Mouse (Mus musculus) kidney, postnatal 0 days (tissue): ENCODE measurements around the gene Cyp2d22. TPM values are rescaled to one million over a fixed set of nuclear protein-coding genes. Genes with fewer than 3 reads are reported as not detected.

Experiments used
- ATAC-seq: fragments of 200-750 bp; cut with Nextera tagmentation; replicated peaks from 2 replicates; pipeline ENCODE4 v1.8.0; 2017; ENCODE audit warnings: low read depth, moderate number of reproducible peaks, moderate TSS enrichment, moderate library complexity; ENCODE audit not compliant: low FRiP score
- DNase-seq: peaks from one replicate; pipeline ENCODE4 v3.0.0-alpha.2; 2016; ENCODE audit warnings: low spot score
- H3K27ac ChIP-seq: fragments of 300-500 bp; sonication (generic); 2 replicates; pipeline ENCODE4 v1.5.1; 2014; ENCODE audit warnings: mild to moderate bottlenecking
- H3K27me3 ChIP-seq: fragments of 300-500 bp; sonication (generic); 2 replicates; pipeline ENCODE4 v1.6.1; 2014; ENCODE audit warnings: low read length, mixed read lengths; ENCODE audit not compliant: insufficient read depth
- H3K36me3 ChIP-seq: fragments of 300-500 bp; sonication (generic); 2 replicates; pipeline ENCODE4 v1.6.1; 2014; ENCODE audit warnings: low read length, mixed read lengths; ENCODE audit not compliant: insufficient read depth
- H3K4me1 ChIP-seq: fragments of 300-500 bp; sonication (generic); replicated peaks from 2 replicates; pipeline ENCODE4 v1.6.1; 2014; ENCODE audit warnings: antibody characterized with exemption, low read length, mixed read lengths; ENCODE audit not compliant: insufficient read depth
- H3K4me2 ChIP-seq: fragments of 300-500 bp; sonication (generic); 2 replicates; pipeline ENCODE4 v1.6.1; 2014; ENCODE audit warnings: mild to moderate bottlenecking, low read length, moderate library complexity, mixed read lengths
- H3K4me3 ChIP-seq: fragments of 300-500 bp; sonication (generic); replicated peaks from 2 replicates; pipeline ENCODE4 v1.5.1; 2014; ENCODE audit warnings: low read depth, low read length
- H3K9ac ChIP-seq: fragments of 300-500 bp; sonication (generic); 2 replicates; pipeline ENCODE4 v1.6.1; 2014; ENCODE audit warnings: low read depth, low read length
- H3K9me3 ChIP-seq: fragments of 300-500 bp; sonication (generic); replicated peaks from 2 replicates; pipeline ENCODE4 v1.6.1; 2016; ENCODE audit warnings: low read length, inconsistent platforms, mixed read lengths
- CTCF ChIP-seq: IDR thresholded peaks from 2 replicates; pipeline ENCODE4 v1.5.1; 2016; ENCODE audit warnings: antibody characterized with exemption, low read depth, mild to moderate bottlenecking, moderate library complexity
- WGBS: fragments of 180-500 bp; shearing (Covaris S2); extraction: QIAGEN DNeasy Blood & Tissue Kit; methylation state at CpG from one replicate; pipeline ENCODE4 v1.1.7; 2014; 5-methylcytosine and 5-hydroxymethylcytosine counted together
- polyA plus RNA-seq: library from polyadenylated mRNA; unstranded; fragments of >200 nt; fragmentation: Nextera tagmentation; extraction: Ambion mirVana; gene quantifications from 2 replicates; pipeline ENCODE4 v1.2.1, GENCODE M21; 2015

Gene Cyp2d22
- polyA plus RNA-seq, 1 experiment from 2014 or later: 16.7 TPM

DNA sequence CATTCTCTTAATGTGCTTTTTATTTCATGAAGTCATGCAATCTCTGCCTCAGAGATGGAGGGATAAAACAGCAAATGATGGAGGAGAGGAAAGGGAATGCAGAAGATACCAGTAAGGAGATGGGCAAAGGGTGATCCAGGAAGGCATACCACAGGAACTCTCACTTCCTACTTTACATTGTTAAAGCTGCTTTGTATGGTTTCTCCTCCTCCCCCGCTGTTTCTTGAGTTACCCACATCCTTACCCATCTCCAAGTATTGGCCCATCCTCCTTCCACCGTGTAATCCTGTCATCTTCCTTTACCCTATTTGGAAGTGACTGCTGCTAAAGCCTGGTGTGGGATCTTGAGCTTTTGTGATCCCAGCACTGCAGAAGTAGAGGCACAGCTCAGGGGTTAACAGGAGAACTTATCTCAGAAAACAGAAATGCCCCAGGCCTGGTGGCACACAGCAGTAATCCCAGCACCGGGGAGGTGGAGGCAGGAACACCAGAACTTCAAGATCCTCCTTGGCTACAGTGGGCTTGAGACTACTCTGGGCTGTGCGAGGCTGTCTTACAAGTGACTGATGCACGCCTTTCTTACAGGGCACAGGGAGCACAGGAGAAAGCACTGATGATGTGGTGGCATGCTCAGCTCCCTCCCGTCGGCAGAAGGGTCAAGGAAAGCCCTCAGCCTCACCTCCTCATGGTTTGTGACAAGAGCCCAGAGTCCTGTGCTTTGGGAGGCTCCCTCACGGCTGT, 31.6 kb downstream of the Cyp2d22 start:
- TF ChIP-seq CTCF: no peak
- WGBS: 83% methylated on average over 8 of the region's 8 CpGs
- no peak overlapping the region for H3K4me3 ChIP-seq
- H3K4me2 ChIP-seq: no peak overlapping the region
- no peaks in the 10 kb centered on the region for H3K9me3 ChIP-seq
- no peak overlapping the region for H3K9ac ChIP-seq
- H3K36me3 ChIP-seq: peaks cover 34% of the 10 kb centered on the region
- no peak for ATAC-seq
- no peak for DNase-seq
- H3K4me1 ChIP-seq: peaks cover 27% of the 10 kb centered on the region
- no peaks in the 10 kb centered on the region for H3K27me3 ChIP-seq
- H3K27ac ChIP-seq: peak overlapping the region; percentile 92; the same call in 1 of the 2 replicates

DNA sequence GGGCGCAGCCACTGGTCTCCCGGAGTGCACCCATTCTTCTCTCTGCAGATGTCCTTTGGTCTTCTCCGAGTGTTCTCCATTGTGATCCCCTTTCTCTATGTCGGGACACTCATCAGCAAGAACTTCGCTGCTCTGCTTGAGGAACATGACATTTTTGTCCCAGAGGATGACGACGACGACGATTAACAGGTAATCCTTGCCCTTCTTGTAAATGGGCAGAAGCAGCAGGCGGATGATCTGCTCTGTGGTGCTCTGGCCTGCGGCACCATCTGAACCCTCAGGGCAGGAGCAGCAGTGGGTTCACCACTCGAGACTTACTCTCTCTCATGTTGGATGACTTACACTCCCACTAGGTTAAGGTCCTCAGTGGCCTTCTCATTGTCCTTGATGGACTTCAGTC, 32.2 kb downstream of the Cyp2d22 start:
- Histone ChIP-seq H3K4me2 (peak overlapping the region; percentile 68; the same call in 1 of the 2 replicates), H3K9ac (no peak overlapping the region), H3K27ac (peak overlapping the region; percentile 92; the same call in 1 of the 2 replicates), H3K9me3 (no peaks in the 10 kb centered on the region), H3K4me1 (peaks cover 25% of the 10 kb centered on the region), H3K4me3 (no peak overlapping the region), H3K36me3 (peaks cover 34% of the 10 kb centered on the region), H3K27me3 (no peaks in the 10 kb centered on the region)
- no peak for DNase-seq
- ATAC-seq: no peak
- TF ChIP-seq CTCF: no peak
- 94% methylated on average over 12 of the region's 12 CpGs for WGBS

DNA sequence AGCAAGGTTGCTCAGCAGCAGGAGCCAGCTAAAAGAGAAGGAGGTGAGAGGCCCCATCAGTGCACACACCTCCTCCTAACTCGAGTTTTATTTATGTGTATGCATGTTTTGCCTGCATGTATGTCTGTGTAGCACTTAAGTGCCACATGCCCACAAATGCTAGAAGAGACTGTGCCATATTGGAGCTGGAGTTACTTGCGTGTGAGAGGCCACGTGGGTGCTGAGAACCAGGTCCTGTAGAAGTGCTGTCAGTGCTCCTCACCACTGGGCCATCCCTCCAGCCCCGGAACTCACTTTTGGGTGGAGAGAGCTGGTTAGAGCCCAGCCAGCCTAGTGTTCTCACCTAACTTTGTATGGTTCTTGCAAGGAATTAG, 32.8 kb downstream of the Cyp2d22 start:
- Histone ChIP-seq H3K36me3 (peaks cover 34% of the 10 kb centered on the region), H3K9me3 (no peaks in the 10 kb centered on the region), H3K27ac (peak overlapping the region; percentile 92), H3K4me1 (peaks cover 23% of the 10 kb centered on the region), H3K9ac (peak overlapping the region; percentile 76; the same call in 1 of the 2 replicates), H3K4me3 (peak overlapping the region; percentile 56), H3K4me2 (peak overlapping the region; percentile 68), H3K27me3 (no peaks in the 10 kb centered on the region)
- 72% methylated on average over 4 of the region's 4 CpGs for WGBS
- DNase-seq (no peak), ATAC-seq (no peak)
- no peak for TF ChIP-seq CTCF

DNA sequence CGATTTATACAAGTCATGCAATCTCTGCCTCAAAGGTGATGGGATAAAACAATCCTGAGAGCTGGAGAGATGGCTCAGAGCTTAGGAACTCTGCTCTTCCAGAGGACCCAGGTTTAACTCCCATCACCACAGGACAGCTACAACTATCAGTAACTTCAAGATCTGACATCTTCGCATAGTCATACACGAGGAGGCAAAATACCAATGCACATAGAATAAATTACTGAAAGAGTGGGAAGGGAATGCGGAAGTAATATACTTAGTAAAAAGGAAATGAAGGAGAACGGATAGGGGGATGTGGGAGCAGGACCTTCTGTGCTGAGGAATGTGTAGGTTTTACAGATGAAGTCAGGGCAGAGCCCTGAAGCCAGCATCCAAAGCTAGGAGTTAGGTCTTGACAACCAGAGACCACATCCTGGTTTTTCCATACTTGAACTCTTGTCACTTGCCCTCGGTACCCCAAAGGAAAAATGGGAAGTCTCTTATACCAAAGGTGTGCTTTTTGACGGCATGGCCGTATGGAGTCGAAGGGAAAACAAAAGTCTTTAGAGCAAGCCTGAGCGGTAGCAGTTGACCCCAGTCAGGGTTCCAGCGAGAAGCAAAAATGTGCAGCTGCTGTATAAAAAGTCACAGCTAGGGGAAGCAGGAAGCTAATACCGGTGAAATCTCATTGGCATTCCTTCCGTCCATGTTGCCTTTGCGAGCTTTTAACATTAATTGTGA, 33.3 kb downstream of the Cyp2d22 start:
- WGBS: 32% methylated on average over 14 of the region's 14 CpGs
- H3K4me2 ChIP-seq: peak overlapping the region; percentile 68

DNA sequence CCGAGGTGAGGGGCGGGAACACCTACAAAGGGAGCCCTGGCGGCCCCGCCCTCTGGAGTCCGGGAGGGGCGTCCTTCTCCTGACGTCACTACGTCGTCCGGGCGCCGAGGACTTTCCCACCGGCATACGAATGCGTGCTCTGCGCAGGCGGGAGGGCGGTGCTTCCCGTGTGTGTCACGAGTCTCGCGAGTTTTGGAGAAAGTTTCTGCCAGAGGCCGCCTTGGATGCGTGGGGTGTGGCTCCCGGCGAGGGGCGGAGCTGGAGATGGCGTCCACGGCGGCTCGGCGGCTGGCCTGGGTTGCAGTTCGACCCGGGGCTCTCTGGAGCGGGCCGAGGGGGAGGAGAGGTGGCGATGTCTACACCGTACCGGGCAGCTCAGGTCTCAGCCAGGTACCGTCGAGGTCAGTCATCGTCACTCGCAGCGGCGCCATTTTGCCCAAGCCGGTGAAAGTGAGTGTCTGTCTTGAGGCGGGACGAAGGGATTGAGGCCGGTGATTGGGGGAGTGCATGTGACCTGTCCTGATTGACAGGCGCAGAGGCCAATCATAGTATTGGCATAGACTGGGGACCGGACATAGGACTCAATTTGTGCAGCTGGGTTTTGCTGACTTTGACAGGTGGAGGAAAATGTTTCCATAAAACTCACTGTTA, 34.1 kb downstream of the Cyp2d22 start:
- peak overlapping the region; percentile 68 for H3K4me2 ChIP-seq
- no peaks in the 10 kb centered on the region for H3K27me3 ChIP-seq
- ATAC-seq: peak; percentile 97
- H3K27ac ChIP-seq: peak overlapping the region; percentile 92
- H3K36me3 ChIP-seq: peaks cover 32% of the 10 kb centered on the region
- peaks cover 35% of the 10 kb centered on the region for H3K4me1 ChIP-seq
- H3K9ac ChIP-seq: peak overlapping the region; percentile 76
- no peak for TF ChIP-seq CTCF
- peak overlapping the region; percentile 56 for H3K4me3 ChIP-seq
- under 1% methylated on average over 51 of the region's 51 CpGs for WGBS
- DNase-seq: peak; percentile 99
- no peaks in the 10 kb centered on the region for H3K9me3 ChIP-seq

More for the DNA sequence above, 33.3 kb downstream of the Cyp2d22 start:
- H3K27me3 ChIP-seq: no peaks in the 10 kb centered on the region
- ATAC-seq: no peak
- peaks cover 34% of the 10 kb centered on the region for H3K36me3 ChIP-seq
- peaks cover 27% of the 10 kb centered on the region for H3K4me1 ChIP-seq
- H3K27ac ChIP-seq: peak overlapping the region; percentile 92
- peak overlapping the region; percentile 76; the same call in 1 of the 2 replicates for H3K9ac ChIP-seq
- H3K9me3 ChIP-seq: no peaks in the 10 kb centered on the region
- peak; percentile 74 for DNase-seq
- H3K4me3 ChIP-seq: peak overlapping the region; percentile 56
- TF ChIP-seq CTCF: peak; percentile 46; the same call in 1 of the 2 replicates

DNA sequence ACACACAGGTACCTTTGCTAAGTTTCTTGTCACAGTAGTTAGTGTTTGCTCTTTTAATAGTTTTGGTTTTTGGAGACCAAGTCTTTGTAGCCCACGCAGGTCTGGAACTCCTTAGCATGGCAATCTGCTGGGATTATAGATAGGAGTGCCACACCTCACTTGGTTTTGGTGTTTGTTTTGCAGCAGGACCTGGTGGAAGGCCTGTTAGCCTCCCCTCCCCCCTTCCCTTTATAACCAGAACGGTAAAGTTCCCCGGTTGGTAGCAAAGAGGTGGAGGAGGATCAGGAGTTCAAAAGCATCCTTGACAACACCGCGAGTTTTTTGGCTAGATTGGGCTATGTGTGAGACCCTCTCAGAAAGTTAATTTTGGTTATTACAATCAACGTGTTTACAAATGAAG, 35.1 kb downstream of the Cyp2d22 start:
- no peak for ATAC-seq
- H3K4me3 ChIP-seq: no peak overlapping the region
- WGBS: 86% methylated on average over 6 of the region's 6 CpGs
- H3K36me3 ChIP-seq: peaks cover 22% of the 10 kb centered on the region
- no peak overlapping the region for H3K27ac ChIP-seq
- no peaks in the 10 kb centered on the region for H3K27me3 ChIP-seq
- no peaks in the 10 kb centered on the region for H3K9me3 ChIP-seq
- H3K4me1 ChIP-seq: peaks cover 37% of the 10 kb centered on the region
- no peak for TF ChIP-seq CTCF
- H3K4me2 ChIP-seq: no peak overlapping the region
- no peak overlapping the region for H3K9ac ChIP-seq
- no peak for DNase-seq
